Mouse (Mus musculus): ENCODE results near the gene Tspan15. TPM values are rescaled to one million over a fixed set of nuclear protein-coding genes. Genes with fewer than 3 reads are reported as not detected.
A peak's percentile ranks its signal among the peaks of the same experiment; 100 is the strongest.

Gene Tspan15
- polyA plus RNA-seq, 1 experiment: 13.7 TPM

DNA sequence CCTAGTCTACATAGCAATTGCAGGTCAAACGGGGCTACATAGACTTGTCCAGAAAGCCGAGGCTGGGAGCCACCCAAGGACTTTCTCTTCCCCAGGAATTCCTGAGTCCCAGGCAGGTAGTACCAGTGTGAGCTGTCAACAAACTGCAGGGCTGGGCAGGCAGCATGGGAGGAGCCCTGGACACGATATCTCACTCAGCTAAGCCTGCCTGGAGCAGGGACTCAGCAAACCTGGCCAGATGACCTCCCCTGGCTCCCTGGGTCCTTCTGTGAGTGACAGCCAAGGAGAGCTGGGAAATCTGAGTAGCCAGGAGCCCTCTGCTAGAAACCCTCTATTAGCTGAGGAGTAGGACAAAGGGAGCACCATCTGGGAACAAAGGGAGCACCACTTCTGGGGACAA lies 41.7 kb downstream of the Tspan15 start:
- H3K36me3 ChIP-seq (ENCODE audit: control insufficient read depth, insufficient read depth, low read length): no peaks in the 10 kb centered on the region
- H3K4me3 ChIP-seq (ENCODE audit: control insufficient read depth, insufficient read depth, low read length): no peak overlapping the region
- no peak overlapping the region for H3K27ac ChIP-seq (ENCODE audit: control insufficient read depth, insufficient read depth, low read length)
- H3K27me3 ChIP-seq (ENCODE audit: control insufficient read depth, insufficient read depth, low read length): no peaks in the 10 kb centered on the region
- WGBS: 64% methylated on average over 3 of the region's 3 CpGs
- TF ChIP-seq CTCF (IDR thresholded peaks at IDR 0.05; ENCODE audit: borderline replicate concordance, control insufficient read depth, extremely low read depth, insufficient read depth, low read length, poor library complexity) (no peak), POLR2A (IDR thresholded peaks at IDR 0.05; ENCODE audit: control insufficient read depth, extremely low read depth, insufficient read depth, low read length, poor library complexity) (no peak)
- DNase-seq: peak; percentile 3
- no peaks in the 10 kb centered on the region for H3K4me1 ChIP-seq (replicated peaks; ENCODE audit: control insufficient read depth, insufficient read depth, low read length)

DNA sequence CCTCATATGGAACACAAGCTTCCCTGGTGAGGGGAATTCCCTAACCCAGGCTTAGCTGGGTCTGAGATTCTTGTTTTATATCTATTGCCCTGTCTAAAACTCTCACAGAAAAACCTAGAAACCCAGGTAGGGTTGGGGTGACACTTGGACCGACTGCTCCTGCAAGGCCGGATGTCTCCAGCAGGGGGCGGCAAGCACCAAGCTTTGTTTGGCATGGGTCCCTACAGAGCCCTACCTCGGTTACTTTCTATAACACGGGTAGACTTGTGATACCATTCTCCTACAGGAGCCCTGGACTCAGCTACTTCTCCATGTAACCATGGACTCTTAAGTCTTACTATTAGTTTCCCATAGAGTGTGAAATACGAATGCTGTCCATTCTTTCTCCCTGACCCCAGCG lies 44.2 kb downstream of the Tspan15 start:
- H3K4me1 ChIP-seq (replicated peaks; ENCODE audit: control insufficient read depth, insufficient read depth, low read length): no peaks in the 10 kb centered on the region
- no peaks in the 10 kb centered on the region for H3K27me3 ChIP-seq (ENCODE audit: control insufficient read depth, insufficient read depth, low read length)
- H3K27ac ChIP-seq (ENCODE audit: control insufficient read depth, insufficient read depth, low read length): no peak overlapping the region
- no peaks in the 10 kb centered on the region for H3K36me3 ChIP-seq (ENCODE audit: control insufficient read depth, insufficient read depth, low read length)
- WGBS: 23% methylated on average over 7 of the region's 7 CpGs
- peak; percentile 87 for DNase-seq
- H3K4me3 ChIP-seq (ENCODE audit: control insufficient read depth, insufficient read depth, low read length): no peak overlapping the region
- TF ChIP-seq CTCF (IDR thresholded peaks at IDR 0.05; ENCODE audit: borderline replicate concordance, control insufficient read depth, extremely low read depth, insufficient read depth, low read length, poor library complexity) (peak; percentile 92), POLR2A (IDR thresholded peaks at IDR 0.05; ENCODE audit: control insufficient read depth, extremely low read depth, insufficient read depth, low read length, poor library complexity) (no peak)

DNA sequence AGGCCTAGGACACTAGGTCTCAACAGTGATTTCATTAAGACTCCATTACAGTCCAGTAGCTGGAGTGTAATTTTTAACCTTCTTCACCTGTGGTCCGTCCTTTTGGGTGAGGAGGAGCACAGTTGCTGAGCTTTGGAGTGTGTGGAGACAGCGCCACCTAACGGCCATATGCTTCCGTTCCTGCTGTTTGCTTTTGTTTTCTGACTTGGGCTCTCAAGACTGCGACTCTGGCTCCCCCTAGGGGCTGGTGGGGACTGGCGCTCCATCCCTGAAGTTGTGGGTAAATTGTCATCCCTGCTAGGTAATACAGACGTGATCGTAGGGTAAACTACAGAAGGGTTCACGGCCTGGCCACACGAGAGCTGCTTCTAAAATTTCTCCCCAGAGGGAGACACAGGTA lies 48.0 kb downstream of the Tspan15 start:
- H3K36me3 ChIP-seq (ENCODE audit: control insufficient read depth, insufficient read depth, low read length): no peaks in the 10 kb centered on the region
- no peaks in the 10 kb centered on the region for H3K4me1 ChIP-seq (replicated peaks; ENCODE audit: control insufficient read depth, insufficient read depth, low read length)
- no peak overlapping the region for H3K4me3 ChIP-seq (ENCODE audit: control insufficient read depth, insufficient read depth, low read length)
- peak; percentile 93 for DNase-seq
- TF ChIP-seq POLR2A (IDR thresholded peaks at IDR 0.05; ENCODE audit: control insufficient read depth, extremely low read depth, insufficient read depth, low read length, poor library complexity) (no peak), CTCF (IDR thresholded peaks at IDR 0.05; ENCODE audit: borderline replicate concordance, control insufficient read depth, extremely low read depth, insufficient read depth, low read length, poor library complexity) (peak; percentile 95)
- WGBS: 2% methylated on average over 10 of the region's 10 CpGs
- no peak overlapping the region for H3K27ac ChIP-seq (ENCODE audit: control insufficient read depth, insufficient read depth, low read length)
- no peaks in the 10 kb centered on the region for H3K27me3 ChIP-seq (ENCODE audit: control insufficient read depth, insufficient read depth, low read length)

DNA sequence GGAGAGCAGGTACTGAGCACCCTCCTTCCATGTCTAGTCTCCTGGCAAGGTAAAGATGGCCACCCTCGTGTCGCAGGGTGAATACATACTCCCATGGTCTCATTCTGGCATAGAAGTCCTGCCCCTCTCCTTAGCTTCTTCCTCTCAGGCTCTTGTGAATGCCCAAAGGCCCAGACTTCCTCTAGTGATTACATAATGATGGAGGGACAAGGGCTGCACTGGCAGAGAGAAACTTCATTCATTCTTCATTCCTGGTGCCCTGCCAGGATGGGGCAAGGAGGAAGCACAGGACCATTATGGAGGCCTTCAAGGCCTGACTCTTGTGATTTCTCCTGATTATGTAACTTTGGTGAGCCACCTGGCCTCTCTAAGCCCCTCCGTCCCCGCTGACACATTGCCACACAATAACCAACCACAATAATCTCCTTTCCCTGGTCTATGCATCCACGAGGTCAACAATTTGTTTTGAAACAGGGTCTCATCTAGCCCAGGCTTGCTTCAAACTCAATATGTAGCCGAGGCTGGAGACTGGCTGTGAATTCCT lies 48.5 kb downstream of the Tspan15 start:
- TF ChIP-seq CTCF (IDR thresholded peaks at IDR 0.05; ENCODE audit: borderline replicate concordance, control insufficient read depth, extremely low read depth, insufficient read depth, low read length, poor library complexity) (no peak), POLR2A (IDR thresholded peaks at IDR 0.05; ENCODE audit: control insufficient read depth, extremely low read depth, insufficient read depth, low read length, poor library complexity) (no peak)
- H3K27ac ChIP-seq (ENCODE audit: control insufficient read depth, insufficient read depth, low read length): no peak overlapping the region
- H3K27me3 ChIP-seq (ENCODE audit: control insufficient read depth, insufficient read depth, low read length): no peaks in the 10 kb centered on the region
- no peak for DNase-seq
- H3K36me3 ChIP-seq (ENCODE audit: control insufficient read depth, insufficient read depth, low read length): no peaks in the 10 kb centered on the region
- H3K4me1 ChIP-seq (replicated peaks; ENCODE audit: control insufficient read depth, insufficient read depth, low read length): no peaks in the 10 kb centered on the region
- H3K4me3 ChIP-seq (ENCODE audit: control insufficient read depth, insufficient read depth, low read length): no peak overlapping the region
- WGBS: 74% methylated on average over 6 of the region's 6 CpGs

DNA sequence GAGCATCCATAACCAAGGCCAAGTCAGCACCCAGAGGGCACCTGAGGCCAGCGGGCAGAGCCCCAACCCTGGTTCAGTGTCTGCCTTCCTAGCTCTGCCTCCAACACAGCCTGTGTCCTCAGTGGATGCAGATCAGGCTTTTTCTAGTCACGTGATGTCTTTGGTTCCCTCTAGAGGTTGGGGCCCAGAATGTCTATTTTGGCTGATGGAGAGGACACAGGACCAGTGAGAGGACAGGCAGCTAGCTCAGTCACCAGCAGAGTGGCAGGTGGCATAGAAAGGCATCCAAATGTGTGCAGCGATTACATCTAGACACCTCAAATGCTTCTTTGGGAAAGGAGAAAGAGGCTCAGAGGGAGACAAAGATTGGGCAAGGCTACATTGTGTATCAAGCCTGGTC lies 49.4 kb downstream of the Tspan15 start:
- Histone ChIP-seq H3K27me3 (ENCODE audit: control insufficient read depth, insufficient read depth, low read length) (no peaks in the 10 kb centered on the region), H3K36me3 (ENCODE audit: control insufficient read depth, insufficient read depth, low read length) (no peaks in the 10 kb centered on the region), H3K27ac (ENCODE audit: control insufficient read depth, insufficient read depth, low read length) (no peak overlapping the region), H3K4me3 (ENCODE audit: control insufficient read depth, insufficient read depth, low read length) (no peak overlapping the region), H3K4me1 (replicated peaks; ENCODE audit: control insufficient read depth, insufficient read depth, low read length) (no peaks in the 10 kb centered on the region)
- 67% methylated on average over 3 of the region's 3 CpGs for WGBS
- no peak for DNase-seq
- TF ChIP-seq POLR2A (IDR thresholded peaks at IDR 0.05; ENCODE audit: control insufficient read depth, extremely low read depth, insufficient read depth, low read length, poor library complexity) (no peak), CTCF (IDR thresholded peaks at IDR 0.05; ENCODE audit: borderline replicate concordance, control insufficient read depth, extremely low read depth, insufficient read depth, low read length, poor library complexity) (no peak)

DNA sequence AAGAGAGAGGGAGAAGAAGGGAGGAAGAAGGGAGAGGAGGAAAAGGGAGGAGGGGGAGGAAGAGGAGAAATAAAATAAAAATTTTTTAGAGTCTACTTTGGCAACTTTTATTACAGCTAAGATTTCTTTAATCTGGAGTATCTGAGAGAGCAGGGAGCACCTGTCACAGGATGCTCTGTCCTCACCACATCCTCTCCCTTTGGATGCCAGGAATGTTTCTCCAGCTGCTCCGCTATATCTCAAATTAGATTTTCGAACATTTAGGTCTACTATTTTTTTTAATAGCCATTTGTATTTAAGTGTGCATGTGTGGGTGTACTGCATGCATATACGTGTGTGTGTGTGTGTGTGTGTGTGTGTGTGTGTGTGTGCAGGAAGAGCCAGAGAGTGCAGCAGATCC lies 51.1 kb downstream of the Tspan15 start:
- WGBS: 90% methylated on average over 3 of the region's 3 CpGs
- no peak overlapping the region for H3K4me3 ChIP-seq (ENCODE audit: control insufficient read depth, insufficient read depth, low read length)
- no peaks in the 10 kb centered on the region for H3K36me3 ChIP-seq (ENCODE audit: control insufficient read depth, insufficient read depth, low read length)
- TF ChIP-seq POLR2A (IDR thresholded peaks at IDR 0.05; ENCODE audit: control insufficient read depth, extremely low read depth, insufficient read depth, low read length, poor library complexity) (no peak), CTCF (IDR thresholded peaks at IDR 0.05; ENCODE audit: borderline replicate concordance, control insufficient read depth, extremely low read depth, insufficient read depth, low read length, poor library complexity) (no peak)
- no peak for DNase-seq
- no peak overlapping the region for H3K27ac ChIP-seq (ENCODE audit: control insufficient read depth, insufficient read depth, low read length)
- H3K27me3 ChIP-seq (ENCODE audit: control insufficient read depth, insufficient read depth, low read length): no peaks in the 10 kb centered on the region
- H3K4me1 ChIP-seq (replicated peaks; ENCODE audit: control insufficient read depth, insufficient read depth, low read length): no peaks in the 10 kb centered on the region

Data from thymus, adult 2 months (tissue).